Mouse (Mus musculus): ENCODE measurements around the gene Emp1. TPM values are rescaled to one million over a fixed set of nuclear protein-coding genes. Genes with fewer than 3 reads are reported as not detected.

Emp1 gene
- polyA plus RNA-seq (2017; shearing (Covaris generic)), result 1.7 TPM

GRCm38 (mm10) chr6:135362459-135363159 lies at the start of gene Emp1:
Gene Emp1 (plus strand): TSS chr6:135362545.

Other genes starting within 250 kb of the Emp1 start
- gene Gprc5d, start 244.3 kb upstream of the Emp1 start, polyA plus RNA-seq (2017; shearing (Covaris generic)), result not detected
- gene Fam234b, start 164.6 kb upstream of the Emp1 start, polyA plus RNA-seq (2017; shearing (Covaris generic)), result 20.8 TPM
- gene Hebp1, start 164.5 kb upstream of the Emp1 start, polyA plus RNA-seq (2017; shearing (Covaris generic)), result not detected
- gene Gsg1, start 108.2 kb upstream of the Emp1 start, polyA plus RNA-seq (2017; shearing (Covaris generic)), result not detected
- not detected for gene Pbp2, start 52.1 kb upstream of the Emp1 start, polyA plus RNA-seq (2017; shearing (Covaris generic))